Mouse (Mus musculus) frontal cortex, adult 2 months (tissue): ENCODE results near the gene Mchr1. TPM values are rescaled to one million over a fixed set of nuclear protein-coding genes. Genes with fewer than 3 reads are reported as not detected.

Source experiments
- DNase-seq, 2 experiments: peaks; one replicate each; pipeline ENCODE4 v3.0.0; 2022; ENCODE audit warnings: low spot score in 1 of 2; ENCODE audit errors: extremely low spot score in 1 of 2
- polyA plus RNA-seq: library from polyadenylated mRNA; depleted of rRNA; stranded (reverse); fragments of >200 nt; gene quantifications from 2 replicates; pipeline ENCODE4 v1.2.3, GENCODE M21; 2012; rRNA removed

The Mchr1 gene
- polyA plus RNA-seq, 1 experiment: 17.4 TPM

DNA sequence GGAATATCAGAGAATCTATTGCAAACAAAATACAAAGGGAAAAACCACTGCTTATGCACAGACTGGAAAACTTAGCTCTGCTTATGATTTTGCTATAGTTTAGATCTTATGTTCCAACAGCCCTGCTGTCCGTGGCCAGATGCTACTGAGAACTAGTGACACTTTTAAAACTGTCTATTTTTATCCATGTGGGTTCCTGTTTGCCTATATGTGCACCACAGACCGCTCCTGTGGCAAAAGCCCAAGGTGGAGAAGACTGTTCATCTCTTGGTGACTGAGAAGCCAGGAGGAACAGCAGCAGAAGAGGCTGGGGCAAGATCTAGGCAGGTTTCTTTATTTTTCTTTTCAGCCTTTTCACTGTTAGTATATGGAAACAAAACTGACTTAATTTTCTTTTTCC lies 32.1 kb downstream of the Mchr1 start:
- DNase-seq: peak in 1 of 2 experiments; percentile 43

DNA sequence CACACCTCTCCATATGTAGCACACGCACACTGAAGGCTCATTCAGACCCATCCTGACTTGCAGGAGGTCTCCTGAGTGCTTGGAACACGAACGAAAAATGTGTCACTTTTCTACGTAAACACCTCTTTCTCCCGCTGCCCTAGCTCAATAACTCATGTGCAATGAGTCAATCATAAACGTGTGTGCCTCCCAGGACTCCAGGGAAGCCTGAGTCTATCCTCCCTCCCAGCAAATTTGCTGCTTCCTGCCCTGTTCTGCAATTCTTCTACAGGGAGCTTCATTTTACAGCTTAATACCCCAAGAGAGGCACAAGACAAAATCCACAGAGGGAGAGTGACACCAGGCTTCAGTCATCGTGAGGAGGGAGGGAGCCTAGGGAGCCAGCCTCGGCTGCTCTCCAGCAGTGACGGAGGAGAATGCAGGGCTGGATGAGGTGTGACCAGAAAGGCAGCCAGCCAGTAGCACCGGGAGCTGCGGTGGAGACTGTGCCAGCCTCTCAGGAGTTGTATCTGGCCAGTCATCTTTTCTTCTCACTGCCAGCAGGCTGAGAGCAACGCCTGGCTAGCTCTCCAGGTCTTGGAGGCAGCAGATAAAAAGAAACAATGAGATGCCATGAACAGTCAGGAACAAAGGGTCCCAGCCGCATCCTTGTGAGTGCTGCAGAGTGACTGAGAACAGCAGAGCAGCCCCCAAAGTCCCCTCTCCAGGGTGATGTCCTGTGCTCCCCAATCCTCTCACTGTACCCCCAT lies 37.2 kb downstream of the Mchr1 start:
- peak in 1 of 2 experiments; percentile 70 for DNase-seq

DNA sequence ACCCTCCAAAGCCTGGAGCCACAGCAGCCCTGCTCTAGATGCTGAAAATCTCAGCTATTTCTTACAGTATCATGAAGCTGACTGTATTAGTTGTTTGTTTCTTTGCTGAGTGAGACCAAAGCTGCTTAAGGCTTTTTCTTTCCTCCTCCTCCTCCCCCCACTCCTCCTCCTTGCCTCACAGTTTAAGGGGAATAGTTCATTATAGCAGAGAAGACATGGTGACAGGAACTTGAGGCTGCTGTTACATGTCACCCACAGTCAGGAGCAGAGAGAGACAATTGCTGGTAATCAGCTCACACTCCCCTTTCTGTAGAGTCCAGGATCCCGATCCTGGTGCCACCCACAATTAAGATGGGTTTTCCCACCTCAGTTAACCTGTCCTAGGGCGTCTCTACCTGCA lies 38.1 kb downstream of the Mchr1 start:
- no peak for DNase-seq

DNA sequence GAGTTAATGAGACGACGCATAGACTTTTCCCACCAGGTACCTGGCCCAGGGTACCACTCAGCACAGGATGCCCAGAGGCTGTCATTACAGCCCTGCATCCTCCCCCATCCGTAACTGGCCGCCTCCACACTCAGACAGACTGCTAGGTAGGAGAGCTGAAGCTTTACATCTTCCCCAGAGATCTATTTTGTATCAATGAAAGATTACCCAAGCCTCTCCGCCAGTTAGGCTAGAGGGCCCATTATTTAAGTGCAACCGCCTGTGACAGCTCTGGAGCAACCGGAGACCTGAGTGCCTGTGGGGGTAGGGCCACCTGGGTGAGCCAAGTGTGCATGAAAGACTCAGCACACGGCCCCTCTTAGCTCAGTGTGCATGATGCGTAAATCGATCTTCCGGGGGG lies 42.6 kb downstream of the Mchr1 start:
- DNase-seq: no peak

DNA sequence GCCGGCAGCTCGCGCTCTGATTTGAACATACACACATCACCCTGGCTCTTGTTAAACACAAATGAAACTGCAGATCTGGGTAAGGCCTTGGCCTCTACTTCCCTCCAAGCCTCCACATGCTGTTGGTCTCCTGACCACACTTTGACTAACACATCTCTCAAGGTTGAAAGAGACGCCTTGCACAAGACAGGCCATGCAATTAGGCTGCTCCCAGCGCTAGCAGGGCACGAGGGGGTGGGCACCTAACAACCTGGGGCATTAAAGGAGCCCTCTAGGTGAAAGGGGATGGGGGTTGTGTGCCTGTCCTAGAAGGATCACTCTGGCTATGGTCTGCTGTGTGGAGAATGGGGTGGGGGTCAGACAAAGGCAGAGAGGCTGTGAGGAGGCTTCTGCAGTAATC lies 43.4 kb downstream of the Mchr1 start:
- no peak for DNase-seq

DNA sequence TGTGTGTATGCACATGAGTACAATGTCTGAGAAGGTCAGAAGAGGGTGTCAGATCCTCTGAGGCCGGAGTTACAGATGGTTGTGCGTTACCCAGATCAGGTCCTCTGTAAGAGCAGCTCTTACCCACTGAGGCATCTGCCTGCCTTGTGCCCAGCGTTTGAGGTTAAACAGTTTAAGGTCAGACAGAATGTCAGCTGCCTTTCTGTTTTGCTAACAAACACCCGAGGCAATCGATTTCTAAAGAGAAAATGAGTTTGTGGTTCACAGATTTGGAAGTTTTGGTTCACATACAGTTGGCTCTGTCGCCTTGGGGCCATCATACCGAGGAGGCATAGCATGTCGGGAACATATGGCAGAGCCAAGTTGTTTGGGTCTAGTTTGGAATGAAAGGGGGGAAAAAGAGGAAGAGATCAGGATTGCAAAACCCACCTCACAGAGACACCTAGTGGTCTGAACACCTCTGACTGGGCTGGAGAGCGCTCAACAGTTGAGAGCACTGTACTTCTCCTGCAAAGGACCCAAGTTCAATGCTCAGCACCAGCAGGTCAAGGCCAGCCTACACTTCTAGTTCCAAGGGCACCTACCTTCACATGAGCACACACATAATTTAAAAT lies 48.9 kb downstream of the Mchr1 start:
- DNase-seq: no peak

Other genes with a start within 250 kb of the Mchr1 start
- 41.8 and 42.0 TPM in 2 replicates for gene Mrtfa, start 44.7 kb upstream of the Mchr1 start, polyA plus RNA-seq
- 46.3 and 53.3 TPM in 2 replicates for gene Slc25a17, start 125.3 kb downstream of the Mchr1 start, polyA plus RNA-seq
- 98.0 and 118 TPM in 2 replicates for gene St13, start 164.6 kb downstream of the Mchr1 start, polyA plus RNA-seq
- gene Xpnpep3, start 164.6 kb downstream of the Mchr1 start, polyA plus RNA-seq: 8.5 and 10.1 TPM in 2 replicates
- 0.10 TPM in 1 of 2 replicates, not detected in the other for gene Dnajb7, start 172.8 kb downstream of the Mchr1 start, polyA plus RNA-seq
- 182 and 193 TPM in 2 replicates for gene Rbx1, start 230.8 kb downstream of the Mchr1 start, polyA plus RNA-seq